Mouse (Mus musculus): ENCODE results near the gene Exoc4.

- no peak for TF ChIP-seq CTCF (IDR thresholded peaks at IDR 0.05; ENCODE audit: low read depth, low read length)
- TF ChIP-seq POLR2A (IDR thresholded peaks at IDR 0.05; ENCODE audit: extremely low read depth, insufficient read depth, low read length) = no peak
These were observed 448.1 kb downstream of the Exoc4 start for GRCm38 (mm10) chr6:33696976-33697375.

Measured in liver, adult 2 months (tissue).